Mouse (Mus musculus) hindlimb bud, embryonic 11.5 days (tissue): ENCODE data around the gene Ube2h.
"Not testable (repeated sequence)": the region's sequence is repeated elsewhere in the genome, so short reads cannot be mapped to it uniquely, and the experiment has no call there.

Source experiments
- DNase-seq: peaks from one replicate; pipeline ENCODE4 v3.0.0-alpha.2; 2012; ENCODE audit warnings: low read depth, low spot score; ENCODE audit errors: extremely low spot score

The Ube2h gene

DNA sequence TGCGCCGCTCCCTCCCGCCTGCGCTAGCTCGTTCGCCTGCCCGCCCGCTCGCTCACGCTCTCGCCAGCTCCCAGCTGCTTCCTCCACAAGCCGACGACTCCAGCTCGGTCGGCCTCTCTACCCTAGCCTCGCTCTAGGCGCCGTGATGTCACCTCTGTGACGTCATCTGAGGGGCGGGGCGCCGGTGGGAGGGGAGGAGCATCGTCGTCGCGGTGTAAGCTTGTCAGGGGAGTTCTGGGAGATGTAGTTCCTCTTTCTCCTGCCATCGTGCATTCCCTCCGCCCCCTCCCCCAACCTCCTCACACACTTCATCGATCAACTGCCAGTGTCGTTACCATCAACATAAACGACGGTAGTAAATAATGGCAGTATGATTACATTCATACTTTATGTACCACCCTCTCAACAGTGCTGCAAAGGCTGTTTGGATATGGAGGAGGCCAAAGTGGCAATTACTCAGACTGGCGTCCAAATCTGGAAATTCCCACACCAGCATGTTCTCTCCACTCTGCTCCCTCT is at the start of gene Ube2h:
TSS of gene Ube2h (minus strand) at position 141 of the 519 bp plus-strand sequence.
- peak; percentile 85 for DNase-seq

DNA sequence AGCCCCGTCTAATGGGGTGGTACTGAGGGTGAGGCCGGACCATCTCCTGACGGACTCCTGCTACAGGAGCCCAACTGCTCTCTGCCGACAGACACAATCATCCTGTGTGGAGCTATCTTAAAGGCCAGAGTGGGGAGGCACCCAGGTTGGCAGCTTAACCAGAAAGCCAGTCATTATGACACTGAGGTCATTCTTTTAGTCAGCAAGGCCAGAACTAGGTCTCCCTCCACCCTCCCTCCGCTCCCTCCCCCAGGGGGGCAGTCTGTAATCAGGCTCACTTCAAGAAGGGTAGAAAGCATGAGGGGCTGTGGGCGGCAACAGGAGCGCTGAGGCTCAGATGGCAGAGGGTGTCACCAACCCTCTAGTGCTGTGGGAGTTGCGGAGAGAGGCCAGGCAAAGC is 49.3 kb upstream of the Ube2h start:
- no peak for DNase-seq

DNA sequence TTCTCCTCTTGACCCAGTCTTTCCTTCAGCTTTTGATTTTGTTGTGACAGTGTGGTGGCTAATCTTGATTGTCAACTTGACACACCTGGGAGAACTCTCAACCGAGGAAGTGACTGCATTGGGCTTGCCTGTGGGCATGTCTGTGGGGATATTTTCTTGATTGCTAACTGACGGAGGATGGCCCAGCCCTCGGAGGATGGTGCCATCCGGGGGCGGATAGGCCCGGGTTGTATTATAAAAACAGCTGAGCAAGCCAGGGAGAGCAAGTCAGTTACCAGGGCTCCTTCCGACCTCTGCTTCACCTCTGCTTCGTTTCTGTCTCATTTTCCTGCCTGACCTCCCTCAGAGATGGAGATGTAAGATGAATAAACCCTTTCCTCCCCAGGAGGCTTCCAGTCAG is 48.4 kb upstream of the Ube2h start:
- DNase-seq: no peak

DNA sequence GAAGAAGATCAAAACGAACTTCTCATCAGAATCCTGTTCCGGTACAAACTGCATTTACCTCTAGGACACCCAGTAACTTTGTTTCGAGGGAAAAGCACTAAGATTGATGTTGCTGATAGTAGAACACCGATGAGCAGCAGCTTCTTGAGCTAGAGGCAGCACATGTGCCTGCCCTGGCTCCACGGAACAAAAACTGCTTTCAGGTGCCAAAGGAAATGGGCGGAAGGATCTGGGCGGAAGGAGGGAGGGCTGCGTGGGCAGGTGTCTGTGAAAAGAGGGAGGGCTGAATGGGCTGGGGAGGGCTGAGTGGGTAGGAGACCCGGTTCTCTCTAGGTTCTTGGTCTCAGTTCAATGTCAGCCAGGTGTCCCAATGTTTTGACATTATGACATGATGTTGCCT is 47.0 kb upstream of the Ube2h start:
- DNase-seq: no peak

DNA sequence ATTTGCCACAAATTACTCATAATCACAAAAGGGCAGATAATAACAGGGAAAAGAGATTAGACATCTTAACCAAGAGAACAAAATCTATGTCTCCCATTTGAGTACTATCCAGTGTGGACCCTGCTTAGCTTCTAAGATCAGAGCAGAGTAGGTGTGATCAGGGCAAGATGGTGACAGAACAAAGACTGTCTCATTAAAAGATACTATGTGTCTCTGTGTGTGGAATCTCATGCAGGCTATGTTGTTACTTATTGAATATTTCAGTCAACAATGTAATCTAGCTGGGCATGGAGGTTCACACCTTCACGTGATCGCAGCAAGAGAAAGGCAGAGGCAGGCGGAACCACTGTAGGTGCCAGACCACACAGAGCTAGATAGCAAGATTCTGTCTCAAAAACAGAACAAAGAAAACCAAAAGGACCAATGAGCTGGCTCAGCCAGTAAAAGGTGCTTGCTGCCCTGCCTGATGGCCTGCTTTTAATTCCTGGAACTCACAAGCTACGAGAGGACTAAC is 43.0 kb upstream of the Ube2h start:
- DNase-seq: no peak

DNA sequence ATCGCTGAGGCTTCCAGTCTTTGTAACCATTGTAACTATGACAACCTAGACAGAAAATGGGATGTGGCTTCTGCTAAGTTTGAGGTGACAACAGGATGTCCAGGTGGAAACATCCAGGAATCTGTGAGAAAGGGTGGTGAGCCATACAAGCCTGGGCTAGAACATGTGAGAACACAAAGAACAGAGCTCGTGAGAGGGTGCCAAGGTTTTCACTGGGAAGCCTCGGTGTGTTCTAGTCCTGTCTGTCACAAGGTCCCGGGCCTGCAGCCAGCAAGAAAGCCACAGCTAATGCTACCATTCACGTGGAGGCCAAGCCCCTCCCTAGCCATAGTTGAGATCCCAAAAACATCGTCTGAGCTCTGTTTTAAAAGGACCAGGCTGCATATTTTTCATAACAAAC is 42.4 kb upstream of the Ube2h start:
- DNase-seq: no peak

DNA sequence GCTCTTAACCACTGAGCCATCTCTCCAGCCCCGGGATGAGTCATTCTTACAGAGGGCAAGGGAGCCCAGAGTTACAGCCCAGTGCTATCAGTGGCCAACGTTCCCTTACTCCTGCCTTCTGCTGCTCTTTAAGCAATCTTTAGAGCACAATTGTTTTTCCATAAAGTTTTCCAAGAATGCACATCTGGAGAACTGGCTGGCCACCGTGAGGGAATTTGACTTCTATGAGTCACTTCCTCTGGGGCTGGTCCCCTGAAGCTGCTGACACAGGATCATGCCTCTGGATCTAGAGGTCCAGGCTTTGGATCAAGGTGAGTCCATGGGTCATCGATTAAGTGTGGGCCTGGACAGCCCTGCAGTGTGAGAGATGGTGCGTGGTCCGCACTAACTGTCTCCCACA is 39.7 kb upstream of the Ube2h start:
- no peak for DNase-seq

DNA sequence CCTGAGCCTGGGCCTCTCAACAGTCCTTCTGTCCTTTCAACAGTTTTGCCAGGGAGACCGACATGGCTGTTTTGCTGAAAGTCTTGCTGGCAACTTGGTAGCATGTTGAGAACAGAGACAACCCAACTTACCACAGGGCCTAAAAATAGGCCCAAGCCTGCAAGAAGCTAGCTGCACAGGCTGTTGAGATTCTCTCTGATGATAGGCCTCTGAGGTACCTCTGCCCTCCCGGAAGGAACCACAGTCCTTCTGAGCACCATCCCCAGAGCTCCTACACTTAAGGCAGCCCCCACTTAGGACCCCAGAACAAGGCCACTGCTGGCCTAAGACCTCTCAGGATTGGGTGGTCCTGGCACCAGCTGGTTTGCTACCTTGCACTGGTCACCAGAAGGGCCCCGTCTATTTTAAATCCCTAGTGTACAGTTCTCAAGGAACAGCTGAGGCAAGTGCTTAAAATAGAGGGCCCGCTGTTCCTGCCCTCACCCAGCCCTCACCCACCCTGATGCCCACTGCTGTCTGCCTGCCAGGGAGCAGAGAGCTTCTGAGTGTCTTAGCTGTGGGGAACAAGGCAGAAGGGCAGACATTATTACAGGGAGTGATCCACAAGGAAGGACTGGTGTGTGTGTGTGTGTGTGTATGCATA is 36.0 kb upstream of the Ube2h start:
- no peak for DNase-seq

DNA sequence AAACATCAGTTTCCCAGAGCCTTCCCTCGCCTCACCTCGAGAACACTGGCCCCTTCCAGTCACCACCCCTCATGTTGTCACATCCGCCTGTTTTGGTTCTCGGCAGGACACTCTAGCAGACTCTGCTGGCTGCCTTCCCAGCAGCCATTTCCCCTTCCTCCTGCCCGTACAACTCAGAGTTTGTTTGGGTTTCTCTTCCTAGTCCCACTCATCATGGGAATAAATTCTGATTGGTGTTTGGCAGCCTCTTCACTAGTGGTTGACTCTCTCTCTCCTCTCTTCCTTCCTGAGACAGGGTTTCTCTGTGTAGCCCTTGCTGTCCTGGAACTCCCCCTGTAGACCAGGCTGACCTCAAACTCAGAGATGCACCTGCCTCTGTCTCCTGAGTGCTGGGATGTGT is 32.6 kb upstream of the Ube2h start:
- DNase-seq: no peak

DNA sequence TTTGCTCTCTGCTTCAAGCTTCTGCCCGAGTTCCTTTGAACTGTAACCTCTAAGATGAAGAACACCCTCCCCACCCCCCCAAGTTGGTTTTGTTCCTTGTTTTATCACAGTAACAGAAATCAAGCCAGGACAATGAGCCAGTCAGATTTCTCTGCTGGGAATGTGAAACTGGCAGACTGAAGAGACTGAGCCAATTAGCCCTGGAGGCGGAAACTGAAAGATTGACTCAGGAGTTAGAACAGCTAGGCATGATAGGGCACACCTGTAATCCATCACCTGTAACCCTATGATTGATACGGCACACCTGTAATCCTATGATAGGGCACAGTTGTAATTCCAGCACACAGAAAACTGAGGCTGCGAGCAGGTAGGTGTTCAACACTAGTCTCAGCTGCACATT is 27.9 kb upstream of the Ube2h start:
- peak; percentile 5 for DNase-seq

DNA sequence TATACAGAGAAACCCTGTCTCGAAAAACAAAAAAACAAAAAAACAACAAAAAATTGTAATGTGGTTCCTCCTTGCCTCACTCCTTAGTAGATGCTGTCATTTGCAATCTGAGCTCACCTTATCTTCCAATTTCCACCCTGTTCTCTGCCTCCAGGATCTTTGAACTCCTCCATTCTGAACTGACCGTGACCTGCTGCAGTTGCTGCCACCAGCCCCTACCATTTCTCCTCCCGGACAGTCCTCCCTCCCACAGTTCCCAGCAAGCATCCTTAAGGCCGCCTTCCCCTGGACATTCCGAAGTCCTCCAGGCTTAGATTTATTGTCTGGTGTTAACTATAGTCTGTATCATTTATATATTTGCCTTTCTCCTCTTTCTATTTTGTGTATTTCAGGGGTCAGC is 26.4 kb upstream of the Ube2h start:
- DNase-seq: no peak

DNA sequence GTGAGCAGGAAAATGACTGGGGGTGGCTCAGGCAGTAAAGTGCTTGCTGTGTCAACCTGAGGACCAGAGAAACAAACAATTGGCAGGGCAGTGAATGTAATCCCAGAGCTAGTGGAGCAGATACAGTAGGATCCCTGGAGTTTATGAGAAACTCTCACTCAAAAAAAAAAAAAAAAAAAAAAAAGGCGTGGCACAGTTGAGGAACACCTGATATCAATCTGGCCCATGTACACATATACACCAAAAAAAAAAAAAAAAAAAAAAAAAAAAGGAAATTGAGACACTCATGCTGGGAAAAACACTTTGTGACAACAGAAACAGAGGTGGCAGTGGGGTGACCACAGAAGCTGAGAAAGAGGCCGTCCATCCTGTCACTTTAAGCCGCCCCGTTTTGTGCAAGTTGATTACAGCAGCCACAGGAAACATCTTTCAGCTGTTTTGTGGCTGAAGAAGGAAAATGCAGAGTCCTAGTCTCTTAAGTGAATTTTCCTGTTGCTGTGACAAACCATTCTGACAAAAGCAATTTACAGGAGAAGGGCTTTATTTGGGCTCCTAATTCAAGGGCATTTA is 21.7 kb upstream of the Ube2h start:
- no peak for DNase-seq

DNA sequence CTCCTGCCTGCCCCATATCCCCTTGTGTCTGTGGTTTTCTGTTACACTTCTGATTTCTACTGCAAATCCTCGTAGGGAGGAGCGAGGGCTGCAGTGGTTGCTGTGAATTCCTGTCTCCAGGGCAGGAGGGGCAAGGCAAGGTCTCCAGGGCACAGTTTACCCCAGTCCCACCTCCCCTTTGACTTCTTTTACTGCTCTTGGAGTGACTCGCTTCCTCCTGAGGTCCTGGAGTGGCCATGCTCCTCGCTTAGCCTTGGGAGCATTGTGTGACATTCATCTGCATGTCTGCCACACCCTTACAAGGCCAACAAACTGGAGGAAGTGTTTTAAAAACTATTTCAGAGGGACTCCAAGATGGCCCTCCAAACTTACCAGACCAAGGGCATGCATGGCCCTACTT is 16.7 kb upstream of the Ube2h start:
- DNase-seq: no peak

DNA sequence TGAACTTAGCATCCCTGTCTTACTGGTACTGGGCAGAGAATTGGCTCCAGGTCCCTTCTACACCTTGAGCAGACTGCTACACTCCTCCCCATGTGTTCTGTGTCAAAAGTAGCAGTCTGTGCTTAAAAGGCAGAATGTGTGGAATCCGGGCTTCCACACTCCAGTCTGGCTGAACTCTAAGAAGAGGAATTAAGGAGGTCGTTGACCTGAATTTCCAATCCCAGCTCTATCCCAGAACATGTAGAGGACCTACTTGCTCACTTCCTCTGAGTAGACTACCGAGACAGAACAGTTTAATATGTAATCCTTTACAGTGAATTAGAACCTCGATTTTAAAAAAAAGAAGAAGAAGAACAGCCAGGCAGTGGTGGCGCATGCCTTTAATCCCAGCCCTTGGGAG is 14.9 kb upstream of the Ube2h start:
- no peak for DNase-seq

DNA sequence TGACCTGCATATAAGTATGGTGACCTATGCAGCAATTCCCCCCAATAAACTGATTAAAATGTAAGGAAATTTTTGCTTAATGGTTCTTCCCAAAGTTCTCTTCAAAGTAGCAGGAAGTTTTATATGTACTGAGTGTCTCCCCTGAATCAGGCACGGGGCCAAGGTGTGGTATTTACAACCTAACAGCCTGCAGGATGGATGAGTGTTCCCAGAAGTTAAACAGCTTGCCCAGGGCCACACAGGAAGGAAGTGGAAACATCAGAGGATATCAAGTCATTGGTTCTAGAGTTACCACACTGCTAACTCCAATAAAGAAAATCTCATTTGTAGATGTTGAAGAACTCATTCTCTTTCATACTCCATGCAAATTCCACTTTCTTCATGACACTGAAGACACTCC is 7.7 kb upstream of the Ube2h start:
- DNase-seq: no peak

DNA sequence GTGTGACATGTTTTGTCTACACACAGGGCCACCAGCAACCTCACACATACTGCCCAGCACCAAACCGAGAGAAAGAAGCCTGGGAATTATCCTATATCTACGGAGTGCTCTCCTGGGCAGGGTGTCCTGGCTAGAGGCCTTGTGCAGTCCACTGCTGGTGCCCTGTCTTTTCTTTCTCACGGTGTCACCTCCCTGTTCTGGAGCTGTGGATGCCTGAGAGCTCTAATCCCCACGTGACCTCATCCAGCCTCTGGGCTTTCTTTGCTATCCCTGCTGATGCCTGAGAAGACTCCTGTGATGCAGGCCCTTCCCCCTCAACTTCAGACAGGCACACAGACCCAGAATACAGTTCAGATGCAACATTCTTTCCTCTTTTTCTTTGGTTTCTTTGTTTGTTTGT is 4.4 kb upstream of the Ube2h start:
- no peak for DNase-seq

DNA sequence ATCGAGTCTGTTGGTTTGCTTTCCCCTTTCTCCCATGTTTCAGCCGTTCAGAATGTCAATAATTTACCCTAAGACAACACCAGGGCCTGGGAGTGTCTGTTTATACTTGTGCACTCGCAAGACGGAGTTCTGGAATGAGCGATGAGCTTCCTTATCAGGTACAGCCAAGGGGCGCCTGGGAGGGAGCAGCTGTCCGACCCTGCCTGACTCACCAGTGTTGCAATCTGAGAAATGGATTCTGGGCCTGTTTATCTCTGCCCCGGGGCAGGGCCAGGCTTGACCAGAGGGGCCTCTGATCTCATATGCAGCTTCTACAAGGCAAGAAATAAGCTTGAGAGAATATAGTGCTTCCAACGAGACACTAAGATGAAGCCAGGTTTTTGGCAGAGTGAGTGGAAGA is 3.4 kb upstream of the Ube2h start:
- DNase-seq: no peak

DNA sequence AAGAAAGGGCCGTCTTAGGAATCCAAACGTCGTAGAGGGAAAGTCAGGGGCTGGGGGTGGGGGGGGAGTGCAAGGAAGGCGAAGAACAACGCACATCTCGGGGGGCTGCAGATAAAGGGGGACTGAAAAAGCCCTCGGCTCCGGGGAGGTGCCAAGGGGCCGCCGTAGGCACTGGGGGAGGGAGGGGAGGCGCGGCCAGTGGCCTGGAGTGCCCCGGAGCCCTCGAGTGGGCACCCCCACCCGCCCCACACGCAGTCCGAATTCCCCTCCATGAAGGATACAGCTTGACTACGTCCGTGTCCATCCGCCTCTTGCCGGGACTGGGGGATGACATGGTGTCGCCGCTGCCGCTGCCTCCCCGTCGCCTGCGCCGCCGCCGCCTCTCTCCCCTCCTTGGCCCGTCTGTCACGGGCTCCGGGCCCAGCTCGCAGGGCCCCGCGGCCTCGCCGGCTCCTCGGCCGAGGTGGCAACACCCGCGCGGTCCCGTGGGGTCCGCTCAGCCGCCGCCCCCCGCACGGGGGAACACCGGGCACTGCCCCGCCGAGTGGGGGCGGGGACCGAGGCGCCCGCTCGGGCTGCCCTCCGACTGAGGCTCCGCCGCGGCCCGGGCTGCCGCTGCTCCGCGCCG is 454 bp downstream of the Ube2h start:
- not testable (repeated sequence) for DNase-seq

DNA sequence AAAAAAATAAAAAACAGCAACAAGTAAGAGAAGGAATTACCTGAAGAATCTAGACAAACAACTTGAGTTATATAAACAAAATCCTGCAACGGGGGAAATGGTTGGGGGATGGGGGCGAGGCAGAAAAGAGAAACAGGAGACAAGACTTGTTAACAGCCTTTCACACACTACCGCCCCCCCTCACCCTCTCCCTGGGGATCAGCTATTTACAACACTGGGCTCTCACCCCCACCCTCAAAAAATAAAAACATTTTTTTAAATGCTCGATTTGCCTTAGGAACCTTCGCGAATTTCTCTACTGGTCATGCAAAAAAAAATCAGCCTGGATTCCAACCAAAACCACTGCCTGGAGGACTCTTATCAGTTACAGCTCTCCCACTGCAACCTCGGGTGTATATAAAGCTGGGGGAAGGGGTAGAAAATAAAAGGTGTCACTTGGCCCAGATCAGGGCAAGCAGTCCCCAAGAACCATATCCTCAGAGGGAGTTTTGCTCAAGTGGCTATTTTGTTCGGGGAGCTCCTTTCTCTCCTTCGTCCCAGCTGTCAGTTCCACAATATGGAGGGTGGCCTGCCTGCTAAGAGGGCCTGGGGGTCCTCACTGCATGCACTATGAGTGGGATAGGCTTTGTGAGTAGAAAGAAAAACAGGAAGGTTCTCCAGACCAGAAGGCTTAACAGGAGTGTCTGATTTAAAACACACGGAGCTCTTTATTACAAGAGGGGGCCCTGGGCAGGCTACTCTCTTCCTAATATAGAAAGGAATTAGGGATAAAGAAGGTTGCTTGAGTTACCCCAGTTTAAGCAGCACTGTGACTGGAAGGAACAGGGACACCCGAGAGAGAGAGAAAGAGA is 1.3 kb downstream of the Ube2h start:
- no peak for DNase-seq

DNA sequence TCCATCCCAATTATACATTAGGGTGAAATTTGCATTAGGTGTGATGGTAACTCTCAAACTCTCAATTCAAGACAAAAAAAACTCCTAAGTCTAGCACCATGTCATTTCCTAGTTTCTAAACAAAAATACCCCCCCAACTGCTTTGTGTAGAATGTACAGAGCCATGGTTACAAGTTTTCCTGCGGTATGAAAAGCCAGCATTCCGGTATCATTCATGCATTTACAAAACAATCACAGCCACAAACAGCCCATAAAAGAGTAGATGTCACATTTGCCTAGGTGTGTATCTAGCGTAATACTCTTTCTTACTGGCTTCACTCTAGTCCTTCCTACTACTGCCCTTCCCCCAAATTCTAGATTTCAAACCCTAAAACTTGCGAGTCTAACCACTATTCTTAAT is 2.2 kb downstream of the Ube2h start:
- no peak for DNase-seq

DNA sequence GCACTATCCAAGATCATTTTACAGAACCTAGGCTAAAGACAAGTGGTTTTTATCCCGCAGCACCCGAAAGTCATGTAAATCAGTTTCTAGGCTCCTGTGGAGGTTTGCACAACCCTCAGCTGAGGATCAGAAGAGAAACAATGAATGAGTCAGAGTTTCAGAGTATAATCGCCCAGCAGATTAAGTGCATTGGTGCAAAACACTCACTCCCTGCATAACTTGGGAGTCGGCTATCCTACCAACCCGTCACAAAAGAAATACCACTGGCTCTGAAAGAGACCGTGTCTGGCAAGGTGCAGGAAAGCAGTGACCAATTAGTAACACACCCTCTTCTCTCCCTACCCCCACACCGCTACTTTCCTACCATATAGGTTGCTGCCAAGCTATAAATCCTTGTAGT is 3.4 kb downstream of the Ube2h start:
- no peak for DNase-seq
